Mouse (Mus musculus) CH12.LX (cell line): Measurements from ENCODE around the gene Gpr183. TPM values are rescaled to one million over a fixed set of nuclear protein-coding genes. Genes with fewer than 3 reads are reported as not detected.
A peak's percentile ranks its signal among the peaks of the same experiment; 100 is the strongest.

Experiments
- DNase-seq: peaks from one replicate; pipeline ENCODE4 v3.0.0-alpha.2; 2013; ENCODE audit errors: extremely low read depth
- H3K27ac ChIP-seq: 2 replicates; pipeline ENCODE4 v1.5.1; 2012; ENCODE audit warnings: low read depth, mild to moderate bottlenecking, control low read depth, moderate library complexity; ENCODE audit not compliant: insufficient read depth
- H3K27me3 ChIP-seq: replicated peaks from 2 replicates; pipeline ENCODE3; 2012; ENCODE audit warnings: inconsistent platforms
- H3K36me3 ChIP-seq, 2 experiments: replicated peaks in 1 of 2; 2 replicates each; pipeline versions ENCODE3 to v1.6.1; 2012; ENCODE audit warnings: inconsistent platforms in 1 of 2, low read length in 1 of 2, mild to moderate bottlenecking in 1 of 2, mixed read lengths in 1 of 2, moderate library complexity in 1 of 2; ENCODE audit not compliant: control insufficient read depth in 1 of 2, insufficient read depth in 1 of 2
- H3K4me1 ChIP-seq, 2 experiments: 2 replicates each; pipeline ENCODE4 v1.6.1; 2012; ENCODE audit warnings: inconsistent platforms in 1 of 2, moderate library complexity in 1 of 2; ENCODE audit not compliant: insufficient read depth in 2 of 2, control insufficient read depth in 1 of 2
- H3K4me2 ChIP-seq: 2 replicates; pipeline ENCODE4 v1.6.1; 2012; ENCODE audit warnings: low read depth, mild to moderate bottlenecking, control low read depth; ENCODE audit not compliant: poor library complexity, insufficient read depth, severe bottlenecking
- H3K4me3 ChIP-seq, 3 experiments: fragments of 150-350 bp in 1 of 3; sonication (generic) in 1 of 3; replicated peaks in 1 of 3; 2 replicates each; pipeline versions ENCODE3 to v1.5.1; 2011 to 2012; ENCODE audit warnings: low read depth in 2 of 3, low read length in 2 of 3, mild to moderate bottlenecking in 2 of 3, moderate library complexity in 2 of 3, control low read depth in 1 of 3, improper control_type of control experiment in 1 of 3, inconsistent platforms in 1 of 3, mixed read lengths in 1 of 3; ENCODE audit not compliant: poor library complexity in 1 of 3
- H3K79me2 ChIP-seq: replicated peaks from 2 replicates; pipeline ENCODE4 v1.6.1; 2012; ENCODE audit warnings: mild to moderate bottlenecking, moderate library complexity; ENCODE audit not compliant: control insufficient read depth, poor library complexity, insufficient read depth, severe bottlenecking; ENCODE audit errors: extremely low read depth
- H3K9ac ChIP-seq: 2 replicates; pipeline ENCODE4 v1.6.1; 2012; ENCODE audit warnings: low read depth, mild to moderate bottlenecking, control low read depth, moderate library complexity; ENCODE audit not compliant: insufficient read depth
- H3K9me3 ChIP-seq: replicated peaks from 2 replicates; pipeline ENCODE3; 2012; ENCODE audit warnings: low read length, inconsistent platforms, mixed read lengths
- CHD1 ChIP-seq: IDR thresholded peaks from 2 replicates; pipeline ENCODE4 v1.6.1; 2012; ENCODE audit warnings: low read depth, low read length, improper control_type of control experiment, inconsistent platforms
- CHD2 ChIP-seq: IDR thresholded peaks from 2 replicates; pipeline ENCODE4 v1.6.1; 2011; ENCODE audit warnings: low read length, improper control_type of control experiment
- EP300 ChIP-seq: IDR thresholded peaks from 2 replicates; pipeline ENCODE4 v1.6.1; 2011; ENCODE audit warnings: low read length, improper control_type of control experiment
- ETS1 ChIP-seq: conservative IDR thresholded peaks from 2 replicates; pipeline ENCODE4 v1.6.1; 2012; ENCODE audit warnings: low read depth, mild to moderate bottlenecking, inconsistent platforms, low read length, improper control_type of control experiment, moderate library complexity
- GABPA ChIP-seq: IDR thresholded peaks from 2 replicates; pipeline ENCODE4 v1.6.1; 2012; ENCODE audit warnings: low read depth, low read length, improper control_type of control experiment, inconsistent platforms; ENCODE audit not compliant: insufficient replicate concordance
- HCFC1 ChIP-seq: IDR thresholded peaks from 2 replicates; pipeline ENCODE4 v1.6.1; 2012; ENCODE audit warnings: low read depth, mild to moderate bottlenecking, inconsistent platforms, low read length, improper control_type of control experiment
- JUN ChIP-seq: IDR thresholded peaks from 2 replicates; pipeline ENCODE4 v1.6.1; 2011; ENCODE audit warnings: low read depth, mild to moderate bottlenecking, low read length, improper control_type of control experiment, moderate library complexity; ENCODE audit not compliant: insufficient read depth
- KAT2A ChIP-seq: IDR thresholded peaks from 2 replicates; pipeline ENCODE4 v1.6.1; 2012; ENCODE audit warnings: low read length, improper control_type of control experiment, inconsistent platforms; ENCODE audit not compliant: insufficient replicate concordance
- MXI1 ChIP-seq: IDR thresholded peaks from 2 replicates; pipeline ENCODE4 v1.6.1; 2011; ENCODE audit warnings: mild to moderate bottlenecking, low read depth, low read length, improper control_type of control experiment
- NELFE ChIP-seq: IDR thresholded peaks from 2 replicates; pipeline ENCODE4 v1.6.1; 2011; ENCODE audit warnings: low read depth, low read length, improper control_type of control experiment
- NRF1 ChIP-seq: IDR thresholded peaks from 2 replicates; pipeline ENCODE4 v1.6.1; 2014; ENCODE audit warnings: low read depth, mild to moderate bottlenecking, inconsistent platforms, low read length, improper control_type of control experiment, moderate library complexity
- POLR2A ChIP-seq: IDR thresholded peaks from 2 replicates; pipeline ENCODE4 v1.6.1; 2011; ENCODE audit warnings: low read depth, mild to moderate bottlenecking, improper control_type of control experiment, low read length
- POLR2AphosphoS2 ChIP-seq: IDR thresholded peaks from 2 replicates; pipeline ENCODE4 v1.6.1; 2011; ENCODE audit warnings: low read depth, low read length, improper control_type of control experiment
- TBP ChIP-seq: conservative IDR thresholded peaks from 2 replicates; pipeline ENCODE4 v1.6.1; 2011; ENCODE audit warnings: low read depth, low read length, improper control_type of control experiment
- TCF12 ChIP-seq: IDR thresholded peaks from 2 replicates; pipeline ENCODE4 v1.6.1; 2014; ENCODE audit warnings: low read depth, mild to moderate bottlenecking, inconsistent platforms, low read length, improper control_type of control experiment
- ZC3H11A ChIP-seq: IDR thresholded peaks from 2 replicates; pipeline ENCODE4 v1.6.1; 2012; ENCODE audit warnings: low read depth, mild to moderate bottlenecking, inconsistent platforms, low read length, improper control_type of control experiment
- ZKSCAN1 ChIP-seq: IDR thresholded peaks from 2 replicates; pipeline ENCODE4 v1.6.1; 2012; ENCODE audit warnings: low read depth, inconsistent platforms, low read length, improper control_type of control experiment, borderline replicate concordance
- ZNF384 ChIP-seq: IDR thresholded peaks from 2 replicates; pipeline ENCODE4 v1.6.1; 2012; ENCODE audit warnings: low read depth, low read length, improper control_type of control experiment, inconsistent platforms
- dilution Hi-C: fragments of 300-500 bp; cut with MboI; formaldehyde crosslinking; loops from 2 replicates; pipeline ENCODE4 v1.14.3; 2020; ENCODE audit warnings: low sequenced_read_pairs; ENCODE audit not compliant: extremely low pct_unique_long_range_greater_than_20kb, extremely low pct_ligation_motif_present
- in situ Hi-C: fragments of 300-500 bp; cut with MboI; formaldehyde crosslinking; loops from 3 replicates; pipeline ENCODE4 v1.14.3; 2019; ENCODE audit warnings: low sequenced_read_pairs, low pct_ligation_motif_present, low pct_unique_long_range_greater_than_20kb, mixed read lengths
- polyA plus RNA-seq: library from polyadenylated mRNA; unstranded; fragments of >175 nt; gene quantifications from 2 replicates; pipeline ENCODE4 v1.2.1, GENCODE M21; 2012; ENCODE audit warnings: low read depth; ENCODE audit not compliant: insufficient read length
- total RNA-seq, 2 experiments: library from RNA; depleted of rRNA; stranded (reverse); fragments of 300-350 nt in 1 of 2; fragments of >200 nt in 1 of 2; gene quantifications; 2 replicates each; pipeline ENCODE4 v1.2.3; 2012 to 2014

Gene Gpr183
- total and polyA plus RNA-seq, 3 experiments, result 3.6 to 16.3 (median 8.3) TPM

GRCm38 (mm10) chr14:121956291-121956690 is 8.7 kb downstream of the Gpr183 start:
- 0 out of 2 replicates have a peak overlapping the region, but pooled peaks have one; percentile 8 for H3K9ac ChIP-seq
- H3K36me3 ChIP-seq, result peaks cover 11 to 62% of the 10 kb centered on the region in 2 experiments
- in situ Hi-C loops, result no loop called here
- H3K79me2 ChIP-seq, result peaks cover 3% of the 10 kb centered on the region; the same call in 1 of the 2 replicates
- TF ChIP-seq CHD1 (no peak), ETS1 (no peak), ZKSCAN1 (no peak), POLR2AphosphoS2 (no peak), TCF12 (no peak)
- no peaks in the 10 kb centered on the region for H3K27me3 ChIP-seq
- no peaks in the 10 kb centered on the region for H3K9me3 ChIP-seq
- H3K4me2 ChIP-seq, result no peak overlapping the region
- no peak overlapping the region for H3K4me3 ChIP-seq
- no peak for DNase-seq
- H3K27ac ChIP-seq, result no peak overlapping the region
- H3K4me1 ChIP-seq, result peaks cover 25 to 74% of the 10 kb centered on the region in 2 experiments
- dilution Hi-C loops, result no loop called here

DNA sequence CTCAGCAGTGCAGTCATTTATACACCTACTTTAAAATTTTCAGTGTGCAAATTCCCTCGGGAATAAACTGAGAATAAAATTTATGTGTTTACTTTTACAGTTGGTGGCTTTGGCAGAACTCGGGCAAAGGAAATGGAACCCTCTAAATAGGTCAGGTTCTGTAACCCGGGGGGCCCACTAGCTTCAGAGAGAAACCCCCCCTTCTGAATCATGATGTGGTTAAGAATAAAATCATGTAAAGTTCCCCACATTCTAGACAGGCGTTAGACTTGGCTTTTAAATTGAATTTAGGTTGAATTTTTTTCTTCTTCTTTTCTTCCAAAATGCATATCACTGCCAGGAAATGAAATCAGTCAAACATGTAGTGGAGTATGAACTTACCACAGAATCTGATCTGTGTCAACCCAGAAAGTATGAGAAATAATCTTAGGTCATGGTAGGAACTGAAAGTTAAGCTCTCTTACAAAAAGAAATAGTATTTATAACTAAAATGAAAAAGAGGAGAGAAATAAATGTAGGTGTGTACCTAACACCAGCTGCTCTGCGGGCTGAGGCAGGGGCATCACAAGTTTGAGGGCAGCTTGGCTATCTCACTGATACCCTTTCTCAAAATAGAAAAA is 9.7 kb downstream of the Gpr183 start:
- H3K27ac ChIP-seq, result no peak overlapping the region
- H3K4me2 ChIP-seq, result no peak overlapping the region
- dilution Hi-C loops, result no loop called here
- H3K36me3 ChIP-seq, result peaks cover 11 to 61% of the 10 kb centered on the region in 2 experiments
- no peak for TF ChIP-seq JUN
- TF ChIP-seq ZNF384, result no peak
- no peak for TF ChIP-seq MXI1
- TF ChIP-seq POLR2A, result no peak
- TF ChIP-seq NELFE, result no peak
- TF ChIP-seq ZC3H11A, result no peak
- no peak for TF ChIP-seq GABPA
- no peak for TF ChIP-seq KAT2A
- TF ChIP-seq HCFC1, result no peak
- TF ChIP-seq TCF12, result no peak
- no peak for TF ChIP-seq CHD2
- no peak for TF ChIP-seq TBP
- TF ChIP-seq EP300, result no peak
- no peak for TF ChIP-seq NRF1
- no peak for TF ChIP-seq CHD1
- no peaks in the 10 kb centered on the region for H3K79me2 ChIP-seq
- H3K27me3 ChIP-seq, result no peaks in the 10 kb centered on the region
- H3K9me3 ChIP-seq, result no peaks in the 10 kb centered on the region
- no peak overlapping the region for H3K9ac ChIP-seq
- H3K4me3 ChIP-seq, result no peak overlapping the region
- peaks cover 19 to 72% of the 10 kb centered on the region in 2 experiments for H3K4me1 ChIP-seq
- in situ Hi-C loops, result no loop called here
- no peak for DNase-seq
